Mouse (Mus musculus): Measurements from ENCODE around the gene Myo1h. TPM values are rescaled to one million over a fixed set of nuclear protein-coding genes. Genes with fewer than 3 reads are reported as not detected.

Myo1h gene
- polyA plus RNA-seq, 1 experiment = 0.69 TPM

DNA sequence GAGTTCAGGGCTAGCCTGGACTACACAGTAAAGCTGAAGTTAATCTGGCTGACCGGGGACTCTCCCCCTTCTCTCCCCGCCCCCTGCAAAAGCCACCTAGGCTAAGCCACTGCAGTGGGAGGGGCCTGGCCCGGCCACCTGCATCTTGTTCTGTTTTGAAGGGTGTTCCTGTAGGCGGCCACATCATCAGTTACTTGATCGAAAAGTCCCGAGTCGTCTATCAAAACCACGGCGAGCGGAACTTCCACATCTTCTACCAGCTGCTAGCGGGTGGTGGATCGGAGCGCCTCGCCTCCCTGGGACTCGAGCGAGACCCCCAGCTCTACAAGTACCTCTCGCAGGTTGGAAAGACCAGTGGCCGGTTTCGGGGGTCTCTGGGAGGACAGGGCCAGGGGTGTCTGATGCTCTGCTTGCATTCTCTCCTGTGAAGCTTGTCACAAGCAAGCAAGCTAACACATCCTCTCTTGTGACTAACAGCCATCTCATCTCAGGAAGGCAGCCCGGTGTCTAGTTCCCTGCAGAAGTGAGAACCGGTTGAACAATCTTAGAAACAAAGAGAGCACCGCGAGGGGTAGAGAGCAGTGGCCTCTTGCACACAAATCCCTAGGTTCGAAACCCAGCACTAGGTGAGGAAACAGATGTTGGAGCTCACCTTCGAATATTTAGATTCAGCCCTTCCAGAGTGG is 34.3 kb downstream of the Myo1h start:
- H3K36me3 ChIP-seq (ENCODE audit: control insufficient read depth, insufficient read depth, low read length) = no peaks in the 10 kb centered on the region
- peaks cover 15% of the 10 kb centered on the region for H3K4me1 ChIP-seq (replicated peaks; ENCODE audit: control insufficient read depth, insufficient read depth, low read length)
- no peak for TF ChIP-seq POLR2A (IDR thresholded peaks at IDR 0.05; ENCODE audit: control insufficient read depth, extremely low read depth, insufficient read depth, low read length, poor library complexity)
- TF ChIP-seq CTCF (IDR thresholded peaks at IDR 0.05; ENCODE audit: borderline replicate concordance, control insufficient read depth, extremely low read depth, insufficient read depth, low read length, poor library complexity) = no peak
- peak overlapping the region; percentile 11; the same call in 1 of the 2 replicates for H3K27ac ChIP-seq (ENCODE audit: control insufficient read depth, insufficient read depth, low read length)
- peak overlapping the region; percentile 25 for H3K4me3 ChIP-seq (ENCODE audit: control insufficient read depth, insufficient read depth, low read length)
- 5% methylated on average over 25 of the region's 25 CpGs for WGBS
- no peaks in the 10 kb centered on the region for H3K27me3 ChIP-seq (ENCODE audit: control insufficient read depth, insufficient read depth, low read length)
- peak; percentile 58 for DNase-seq

- Histone ChIP-seq H3K27me3 (ENCODE audit: control insufficient read depth, insufficient read depth, low read length) (no peaks in the 10 kb centered on the region), H3K27ac (ENCODE audit: control insufficient read depth, insufficient read depth, low read length) (peak overlapping the region; percentile 11; the same call in 1 of the 2 replicates), H3K4me1 (replicated peaks; ENCODE audit: control insufficient read depth, insufficient read depth, low read length) (peaks cover 15% of the 10 kb centered on the region), H3K4me3 (ENCODE audit: control insufficient read depth, insufficient read depth, low read length) (peak overlapping the region; percentile 25; the same call in 1 of the 2 replicates), H3K36me3 (ENCODE audit: control insufficient read depth, insufficient read depth, low read length) (no peaks in the 10 kb centered on the region)
- DNase-seq = peak; percentile 54
- TF ChIP-seq POLR2A (IDR thresholded peaks at IDR 0.05; ENCODE audit: control insufficient read depth, extremely low read depth, insufficient read depth, low read length, poor library complexity) = no peak
- peak; percentile 41; the same call in 1 of the 2 replicates for TF ChIP-seq CTCF (IDR thresholded peaks at IDR 0.05; ENCODE audit: borderline replicate concordance, control insufficient read depth, extremely low read depth, insufficient read depth, low read length, poor library complexity)
- WGBS = 19% methylated on average over 16 of the region's 16 CpGs
Measured at GRCm38 (mm10) chr5:114323791-114324507, 35.0 kb downstream of the Myo1h start.

DNA sequence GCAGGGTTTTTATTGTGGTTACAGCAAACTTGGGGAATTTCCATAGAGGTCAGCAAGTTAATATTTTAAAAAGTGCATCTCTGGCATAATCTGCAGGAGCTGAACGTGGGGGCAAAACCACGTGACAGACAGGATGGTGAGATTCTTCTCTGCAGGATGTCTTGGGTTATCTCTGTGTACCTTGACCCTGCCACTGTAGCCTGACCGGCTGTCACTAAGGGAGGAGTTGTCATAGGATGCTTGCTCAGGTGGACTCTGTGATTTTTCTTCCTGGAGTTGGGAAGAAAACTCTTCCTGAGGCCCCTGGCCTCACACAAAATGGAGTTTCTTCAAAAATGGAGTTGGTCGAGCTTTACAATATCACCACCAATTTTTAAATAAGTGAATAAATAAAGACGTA is 54.0 kb downstream of the Myo1h start:
- 76% methylated on average over 5 of the region's 5 CpGs for WGBS
- no peaks in the 10 kb centered on the region for H3K27me3 ChIP-seq (ENCODE audit: control insufficient read depth, insufficient read depth, low read length)
- TF ChIP-seq CTCF (IDR thresholded peaks at IDR 0.05; ENCODE audit: borderline replicate concordance, control insufficient read depth, extremely low read depth, insufficient read depth, low read length, poor library complexity) = no peak
- TF ChIP-seq POLR2A (IDR thresholded peaks at IDR 0.05; ENCODE audit: control insufficient read depth, extremely low read depth, insufficient read depth, low read length, poor library complexity) = no peak
- no peaks in the 10 kb centered on the region for H3K4me1 ChIP-seq (replicated peaks; ENCODE audit: control insufficient read depth, insufficient read depth, low read length)
- no peak overlapping the region; the same call in 1 of the 2 replicates for H3K27ac ChIP-seq (ENCODE audit: control insufficient read depth, insufficient read depth, low read length)
- H3K4me3 ChIP-seq (ENCODE audit: control insufficient read depth, insufficient read depth, low read length) = no peak overlapping the region
- DNase-seq = no peak
- no peaks in the 10 kb centered on the region for H3K36me3 ChIP-seq (ENCODE audit: control insufficient read depth, insufficient read depth, low read length)

DNA sequence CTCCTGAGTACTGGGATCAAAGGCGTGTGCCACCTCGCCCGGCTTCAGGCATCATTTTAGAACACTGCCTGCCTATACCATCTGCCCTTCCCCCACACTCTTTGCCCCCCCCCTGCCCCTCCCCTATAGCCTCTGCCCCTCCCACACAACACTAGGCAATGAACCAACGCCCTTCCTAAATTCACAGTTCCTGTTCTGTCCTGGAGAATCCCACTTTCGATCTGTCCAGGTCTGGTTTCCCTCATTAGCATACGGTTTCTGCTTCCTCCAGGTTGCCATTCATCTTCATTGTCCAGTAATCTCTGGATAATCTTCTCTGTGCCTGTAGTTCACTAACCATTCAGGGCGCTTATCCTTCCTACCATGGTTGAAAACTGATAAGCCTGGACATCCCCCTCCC is 54.6 kb downstream of the Myo1h start:
- Histone ChIP-seq H3K27ac (ENCODE audit: control insufficient read depth, insufficient read depth, low read length) (no peak overlapping the region), H3K4me3 (ENCODE audit: control insufficient read depth, insufficient read depth, low read length) (no peak overlapping the region), H3K27me3 (ENCODE audit: control insufficient read depth, insufficient read depth, low read length) (no peaks in the 10 kb centered on the region), H3K36me3 (ENCODE audit: control insufficient read depth, insufficient read depth, low read length) (no peaks in the 10 kb centered on the region), H3K4me1 (replicated peaks; ENCODE audit: control insufficient read depth, insufficient read depth, low read length) (no peaks in the 10 kb centered on the region)
- 91% methylated on average over 7 of the region's 7 CpGs for WGBS
- DNase-seq = no peak
- TF ChIP-seq CTCF (IDR thresholded peaks at IDR 0.05; ENCODE audit: borderline replicate concordance, control insufficient read depth, extremely low read depth, insufficient read depth, low read length, poor library complexity) (no peak), POLR2A (IDR thresholded peaks at IDR 0.05; ENCODE audit: control insufficient read depth, extremely low read depth, insufficient read depth, low read length, poor library complexity) (no peak)

GRCm38 (mm10) chr5:114345538-114345937 is 56.6 kb downstream of the Myo1h start:
- Histone ChIP-seq H3K27ac (ENCODE audit: control insufficient read depth, insufficient read depth, low read length) (no peak overlapping the region), H3K4me3 (ENCODE audit: control insufficient read depth, insufficient read depth, low read length) (no peak overlapping the region), H3K36me3 (ENCODE audit: control insufficient read depth, insufficient read depth, low read length) (no peaks in the 10 kb centered on the region), H3K4me1 (replicated peaks; ENCODE audit: control insufficient read depth, insufficient read depth, low read length) (no peaks in the 10 kb centered on the region), H3K27me3 (ENCODE audit: control insufficient read depth, insufficient read depth, low read length) (no peaks in the 10 kb centered on the region)
- no peak for DNase-seq
- TF ChIP-seq POLR2A (IDR thresholded peaks at IDR 0.05; ENCODE audit: control insufficient read depth, extremely low read depth, insufficient read depth, low read length, poor library complexity) (no peak), CTCF (IDR thresholded peaks at IDR 0.05; ENCODE audit: borderline replicate concordance, control insufficient read depth, extremely low read depth, insufficient read depth, low read length, poor library complexity) (no peak)
- WGBS = 71% methylated on average over 3 of the region's 3 CpGs

- no peak for DNase-seq
- no peak overlapping the region for H3K27ac ChIP-seq (ENCODE audit: control insufficient read depth, insufficient read depth, low read length)
- H3K4me3 ChIP-seq (ENCODE audit: control insufficient read depth, insufficient read depth, low read length) = no peak overlapping the region
- TF ChIP-seq POLR2A (IDR thresholded peaks at IDR 0.05; ENCODE audit: control insufficient read depth, extremely low read depth, insufficient read depth, low read length, poor library complexity) (no peak), CTCF (IDR thresholded peaks at IDR 0.05; ENCODE audit: borderline replicate concordance, control insufficient read depth, extremely low read depth, insufficient read depth, low read length, poor library complexity) (no peak)
- H3K36me3 ChIP-seq (ENCODE audit: control insufficient read depth, insufficient read depth, low read length) = no peaks in the 10 kb centered on the region
- H3K4me1 ChIP-seq (replicated peaks; ENCODE audit: control insufficient read depth, insufficient read depth, low read length) = no peaks in the 10 kb centered on the region
- 96% methylated on average over 10 of the region's 10 CpGs for WGBS
- no peaks in the 10 kb centered on the region for H3K27me3 ChIP-seq (ENCODE audit: control insufficient read depth, insufficient read depth, low read length)
Measured at GRCm38 (mm10) chr5:114347005-114347404, 58.0 kb downstream of the Myo1h start.
